Mouse (Mus musculus): ENCODE results near the gene Defb9.
"Not testable (repeated sequence)": the region's sequence is repeated elsewhere in the genome, so short reads cannot be mapped to it uniquely, and the experiment has no call there.

Gene Defb9

DNA sequence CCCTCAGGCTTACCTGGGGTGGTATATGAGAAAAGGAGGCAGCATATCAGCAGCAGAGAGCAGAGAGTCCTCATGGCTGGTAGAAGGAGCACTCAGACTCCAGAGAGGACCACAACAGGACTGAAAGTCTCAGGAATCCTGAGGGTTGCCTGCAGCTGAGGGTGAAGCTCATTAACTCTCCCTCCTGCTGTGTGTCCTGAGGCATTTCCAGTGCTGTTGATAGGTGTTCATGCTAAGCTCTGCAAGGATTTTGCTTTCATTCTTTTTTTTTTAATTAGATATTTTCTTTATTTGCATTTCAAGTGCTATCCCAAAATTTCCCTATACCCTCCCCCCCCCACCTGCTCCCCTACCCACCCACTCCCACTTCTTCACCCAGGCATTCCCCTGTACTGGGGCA, at the start of gene Defb9:
Gene Defb9, minus strand, starts transcription at position 101 of the 400 bp plus-strand sequence.
- DNase-seq = not testable (repeated sequence)

GRCm38 (mm10) chr8:21932610-21933009, 47.4 kb upstream of the Defb9 start, which contains the start of gene Defb15:
TSS of gene Defb15 (minus strand) at chr8:21932710.
- no peak for DNase-seq

GRCm38 (mm10) chr8:21930754-21931153, 45.5 kb upstream of the Defb9 start:
- DNase-seq = not testable (repeated sequence)

GRCm38 (mm10) chr8:21915625-21916024, 30.4 kb upstream of the Defb9 start:
- no peak for DNase-seq

- no peak for DNase-seq
Measured at GRCm38 (mm10) chr8:21912554-21912953, 27.3 kb upstream of the Defb9 start.

GRCm38 (mm10) chr8:21911931-21912330, 26.7 kb upstream of the Defb9 start:
- no peak for DNase-seq

GRCm38 (mm10) chr8:21906290-21906689, 21.1 kb upstream of the Defb9 start, which contains the start of gene Defb11:
TSS of gene Defb11 (minus strand) at chr8:21906412.
- peak; percentile 16 for DNase-seq

- DNase-seq = not testable (repeated sequence)
Measured at GRCm38 (mm10) chr8:21858586-21858985, 26.6 kb downstream of the Defb9 start, which contains the start of gene Defb10. TSS of gene Defb10 (plus strand) at chr8:21858901.

All from kidney, adult 18-20 months (tissue).